Mouse (Mus musculus): ENCODE results near the gene Dgkh. TPM values are rescaled to one million over a fixed set of nuclear protein-coding genes. Genes with fewer than 3 reads are reported as not detected.

Dgkh gene
- polyA plus RNA-seq, 1 experiment from 2014 or later, result 4.6 TPM

DNA sequence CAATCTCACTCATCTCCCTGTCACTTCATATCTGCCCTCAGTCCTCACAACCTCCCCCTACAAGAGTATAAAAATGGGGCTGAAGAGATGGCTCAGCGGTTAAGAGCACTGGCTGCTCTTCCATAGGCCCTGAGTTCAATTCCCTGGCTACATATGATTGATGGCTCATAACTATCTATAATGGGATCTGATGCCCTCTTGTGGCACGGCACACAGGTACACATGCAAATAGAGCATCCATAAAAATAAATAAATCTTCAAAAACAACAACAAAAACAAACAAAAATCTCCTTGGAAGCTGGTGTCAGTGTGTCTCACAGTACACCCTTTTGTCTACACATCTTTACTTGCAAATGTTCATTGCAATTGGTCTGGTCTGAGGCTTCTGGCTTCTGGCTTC lies 207.5 kb downstream of the Dgkh start:
- 94% methylated on average over 2 of the region's 2 CpGs for WGBS
- Histone ChIP-seq H3K9me3 (ENCODE audit: low read length) (no peaks in the 10 kb centered on the region), H3K9ac (replicated peaks; ENCODE audit: low read depth) (no peak overlapping the region), H3K4me3 (ENCODE audit: low read depth, low read length) (no peak overlapping the region), H3K4me2 (replicated peaks; ENCODE audit: low read depth, low read length) (no peak overlapping the region), H3K27ac (ENCODE audit: low read length) (no peak overlapping the region), H3K27me3 (replicated peaks; ENCODE audit: insufficient read depth, low read length) (no peaks in the 10 kb centered on the region), H3K36me3 (ENCODE audit: insufficient read depth, low read length) (no peaks in the 10 kb centered on the region), H3K4me1 (ENCODE audit: insufficient read depth, low read depth, low read length) (peaks cover 22% of the 10 kb centered on the region; the same call in 1 of the 2 replicates)
- ATAC-seq, result no peak
- no peak for DNase-seq (ENCODE audit: low spot score)
- peak; percentile 28 for TF ChIP-seq CTCF (IDR thresholded peaks at IDR 0.05)
- no peak for TF ChIP-seq EP300 (IDR thresholded peaks at IDR 0.05)

DNA sequence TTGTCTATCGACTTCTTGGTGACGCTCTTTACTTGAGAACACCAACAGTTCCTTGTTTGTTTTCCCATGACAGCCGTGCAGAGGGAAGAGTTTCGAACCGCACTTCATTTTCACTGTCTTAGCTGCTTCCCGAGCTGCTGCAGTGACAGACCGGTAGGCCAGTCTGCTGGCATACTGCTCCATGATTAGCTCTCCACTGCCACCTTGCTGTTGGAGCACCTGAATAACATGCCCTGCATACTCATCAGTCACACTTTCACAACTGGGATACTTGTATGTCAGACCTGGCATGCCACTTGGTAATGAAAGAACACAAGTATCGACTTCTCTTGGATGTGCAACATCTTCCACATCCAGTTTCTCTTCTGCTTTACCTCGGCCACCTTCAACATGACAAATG lies 221.9 kb downstream of the Dgkh start:
- Histone ChIP-seq H3K9ac (replicated peaks; ENCODE audit: low read depth) (no peak overlapping the region), H3K4me2 (replicated peaks; ENCODE audit: low read depth, low read length) (no peak overlapping the region), H3K9me3 (ENCODE audit: low read length) (no peaks in the 10 kb centered on the region), H3K27me3 (replicated peaks; ENCODE audit: insufficient read depth, low read length) (no peaks in the 10 kb centered on the region), H3K4me1 (ENCODE audit: insufficient read depth, low read depth, low read length) (no peaks in the 10 kb centered on the region), H3K27ac (ENCODE audit: low read length) (no peak overlapping the region), H3K4me3 (ENCODE audit: low read depth, low read length) (no peak overlapping the region), H3K36me3 (ENCODE audit: insufficient read depth, low read length) (peaks cover 22% of the 10 kb centered on the region)
- ATAC-seq (no peak), DNase-seq (ENCODE audit: low spot score) (peak; percentile 56)
- TF ChIP-seq CTCF (IDR thresholded peaks at IDR 0.05) (peak; percentile 61), EP300 (IDR thresholded peaks at IDR 0.05) (no peak)
- 80% methylated on average over 9 of the region's 9 CpGs for WGBS

- Histone ChIP-seq H3K4me1 (ENCODE audit: insufficient read depth, low read depth, low read length) (no peaks in the 10 kb centered on the region), H3K9ac (replicated peaks; ENCODE audit: low read depth) (no peak overlapping the region), H3K27ac (ENCODE audit: low read length) (no peak overlapping the region), H3K4me3 (ENCODE audit: low read depth, low read length) (no peak overlapping the region), H3K27me3 (replicated peaks; ENCODE audit: insufficient read depth, low read length) (no peaks in the 10 kb centered on the region), H3K4me2 (replicated peaks; ENCODE audit: low read depth, low read length) (no peak overlapping the region), H3K36me3 (ENCODE audit: insufficient read depth, low read length) (peaks cover 22% of the 10 kb centered on the region), H3K9me3 (ENCODE audit: low read length) (no peaks in the 10 kb centered on the region)
- peak; percentile 12 for DNase-seq (ENCODE audit: low spot score)
- no peak for ATAC-seq
- 81% methylated on average over 6 of the region's 6 CpGs for WGBS
- no peak for TF ChIP-seq CTCF (IDR thresholded peaks at IDR 0.05)
- no peak for TF ChIP-seq EP300 (IDR thresholded peaks at IDR 0.05)
Observed at GRCm38 (mm10) chr14:78509791-78510190, 222.8 kb downstream of the Dgkh start.

Other genes starting within 250 kb of the Dgkh start
- 9.4 and 12.2 TPM in 2 replicates for gene Akap11, start 196.0 kb downstream of the Dgkh start, polyA plus RNA-seq (2015; fragmentation: Nextera tagmentation; extraction: Ambion mirVana)
- 8.8 and 9.1 TPM in 2 replicates for gene Vwa8, start 116.3 kb upstream of the Dgkh start, polyA plus RNA-seq (2015; fragmentation: Nextera tagmentation; extraction: Ambion mirVana)

Measured in lung, postnatal 0 days (tissue).